Mouse (Mus musculus): Measurements from ENCODE around the gene Polh.

The Polh gene

GRCm38 (mm10) chr17:46168318-46168717, 34.1 kb downstream of the Polh start:
- peak; percentile 24; the same call in 1 of the 2 replicates for ATAC-seq (ENCODE audit: low TSS enrichment)

GRCm38 (mm10) chr17:46167014-46167413, 35.4 kb downstream of the Polh start:
- no peak for ATAC-seq (ENCODE audit: low TSS enrichment)

DNA sequence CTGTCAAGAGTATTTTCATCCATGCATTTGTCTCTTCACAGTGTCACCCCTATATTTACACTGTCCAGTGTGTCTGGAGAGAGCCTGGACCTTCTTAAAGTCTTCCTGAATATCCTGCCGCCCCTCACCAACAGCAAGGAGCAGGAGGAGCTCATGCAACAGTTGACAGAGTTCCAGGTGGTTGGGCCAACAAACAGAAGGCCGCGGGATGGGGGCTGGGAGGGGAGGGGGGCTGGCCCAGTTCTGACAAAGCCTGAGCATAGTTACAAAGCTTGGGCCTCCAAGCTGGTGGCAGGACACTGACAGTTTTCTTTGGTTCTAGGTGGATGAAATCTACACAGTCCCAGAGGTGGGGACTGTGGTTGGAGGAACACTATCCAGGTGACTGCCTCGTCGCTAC, 36.2 kb downstream of the Polh start:
- ATAC-seq (ENCODE audit: low TSS enrichment) = no peak

DNA sequence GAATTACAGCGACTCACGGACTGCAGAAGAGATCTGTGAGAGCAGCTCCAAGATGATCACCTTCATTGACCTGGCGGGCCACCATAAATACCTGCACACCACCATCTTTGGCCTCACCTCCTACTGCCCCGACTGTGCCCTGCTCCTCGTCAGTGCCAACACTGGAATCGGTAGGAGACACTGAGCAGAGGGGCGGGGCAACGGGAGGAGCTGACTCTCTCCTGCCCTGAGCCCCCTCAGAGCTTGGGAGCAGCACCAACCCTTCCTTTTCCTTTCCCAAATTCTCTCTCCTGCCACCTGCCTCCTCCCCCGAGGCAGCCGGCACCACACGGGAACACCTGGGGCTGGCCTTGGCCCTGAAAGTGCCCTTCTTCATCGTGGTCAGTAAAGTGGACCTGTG, 37.0 kb downstream of the Polh start:
- no peak for ATAC-seq (ENCODE audit: low TSS enrichment)

- no peak for ATAC-seq (ENCODE audit: low TSS enrichment)
Observed at GRCm38 (mm10) chr17:46164791-46165190, 37.7 kb downstream of the Polh start.

DNA sequence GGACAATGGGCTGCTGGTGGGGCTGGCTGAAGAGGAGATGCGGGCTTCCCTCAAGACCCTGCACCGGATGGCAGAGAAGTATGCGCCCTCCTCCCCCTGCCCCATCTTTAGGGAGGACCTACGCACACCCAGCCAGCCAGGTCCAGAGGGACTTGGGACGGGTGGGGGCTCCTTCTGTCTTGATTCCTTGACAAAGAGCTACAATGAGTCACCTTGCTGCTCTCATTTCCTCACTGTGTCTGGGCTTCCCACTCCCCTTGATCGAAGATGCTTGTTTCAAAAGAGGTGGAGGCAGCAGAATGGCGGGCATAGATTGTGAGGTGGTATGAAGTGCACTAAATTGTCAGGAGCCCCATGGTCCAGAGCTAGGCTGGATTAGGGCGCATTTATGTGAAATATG, 38.1 kb downstream of the Polh start:
- no peak for ATAC-seq (ENCODE audit: low TSS enrichment)

DNA sequence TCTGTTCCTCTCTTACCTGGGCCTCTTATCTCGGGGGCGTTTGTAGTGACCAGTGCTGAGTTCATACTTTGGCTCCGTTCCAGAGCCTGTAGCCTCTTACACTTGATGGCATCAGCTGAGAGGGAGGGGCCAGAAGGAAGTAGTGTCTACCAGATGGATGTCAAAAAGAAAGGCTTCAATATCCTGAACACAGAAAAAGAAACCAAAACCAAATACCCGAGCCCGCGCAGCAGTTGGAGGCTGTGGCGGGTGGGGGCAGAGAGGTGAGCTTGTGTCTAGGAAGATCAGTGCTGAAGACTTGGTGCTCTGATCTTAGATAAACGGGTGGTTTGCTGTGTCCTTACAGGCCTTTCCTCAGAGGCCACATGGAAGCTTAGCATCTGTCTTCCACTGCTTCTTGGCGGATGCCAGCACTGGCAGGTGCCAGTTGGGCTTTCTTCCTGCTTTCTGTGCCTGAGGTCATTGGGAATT, 39.5 kb downstream of the Polh start:
- ATAC-seq (ENCODE audit: low TSS enrichment) = no peak

DNA sequence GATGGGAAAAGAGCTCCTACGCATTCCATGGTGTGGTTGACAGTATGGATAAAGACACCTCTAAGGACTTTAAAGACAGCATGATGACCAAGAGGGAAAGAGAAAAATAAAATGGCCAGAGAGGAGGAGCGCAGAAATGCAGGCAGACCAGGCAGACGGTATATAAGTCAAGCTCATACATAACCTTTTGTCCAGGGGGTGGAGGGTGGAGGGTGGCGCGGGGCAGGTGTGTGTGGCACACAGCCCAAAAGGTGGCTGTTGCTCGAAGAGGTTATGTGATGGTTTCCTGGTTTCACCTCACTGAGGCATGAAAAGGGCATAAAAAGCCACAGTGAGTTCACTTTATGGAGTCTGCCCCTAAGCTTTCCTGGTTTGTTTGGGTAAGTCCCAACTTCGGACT, 39.9 kb downstream of the Polh start:
- ATAC-seq (ENCODE audit: low TSS enrichment) = no peak

DNA sequence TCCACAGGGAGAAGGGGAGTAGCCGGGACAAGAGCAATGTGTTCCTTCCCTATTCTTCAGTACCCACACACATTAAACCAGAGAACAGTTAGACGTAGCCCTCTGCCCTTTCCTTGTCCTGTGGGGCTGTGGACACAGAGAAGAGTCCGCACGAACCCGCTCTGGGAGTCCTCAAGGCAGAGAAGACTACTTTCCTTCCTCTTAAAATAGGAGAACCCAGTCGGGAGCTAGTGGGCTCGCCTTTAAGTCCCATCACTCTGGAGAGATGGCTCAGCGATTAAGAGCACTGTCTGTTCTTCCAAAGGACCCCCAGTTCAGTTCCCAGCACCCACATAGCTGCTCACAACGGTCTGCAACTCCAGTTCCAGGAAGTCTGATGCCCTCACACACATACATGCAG, 40.7 kb downstream of the Polh start:
- no peak for ATAC-seq (ENCODE audit: low TSS enrichment)

DNA sequence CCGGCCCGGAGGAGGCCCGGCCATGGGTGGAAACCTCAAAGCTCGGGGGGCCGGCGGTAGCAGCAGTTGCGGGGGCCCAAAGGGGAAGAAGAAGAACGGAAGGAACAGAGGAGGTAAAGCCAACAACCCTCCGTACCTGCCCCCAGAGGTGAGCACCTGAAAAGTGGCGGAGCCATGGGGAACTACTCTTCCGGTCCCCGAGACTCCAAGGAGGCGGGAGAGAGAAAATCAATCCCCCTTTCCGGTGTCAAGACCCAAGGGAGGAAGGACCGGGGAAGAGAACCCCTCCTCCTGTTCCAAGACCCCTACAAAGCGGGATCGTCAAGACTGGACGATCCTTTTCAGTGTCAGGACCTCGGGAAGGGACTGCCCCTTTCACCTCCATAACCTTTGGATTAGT, 41.3 kb downstream of the Polh start:
- no peak for ATAC-seq (ENCODE audit: low TSS enrichment)

GRCm38 (mm10) chr17:46160686-46161085, 41.8 kb downstream of the Polh start, which contains the start of gene Gtpbp2:
Gtpbp2 (plus strand) TSS chr17:46161032.
- peak; percentile 95 for ATAC-seq (ENCODE audit: low TSS enrichment)

DNA sequence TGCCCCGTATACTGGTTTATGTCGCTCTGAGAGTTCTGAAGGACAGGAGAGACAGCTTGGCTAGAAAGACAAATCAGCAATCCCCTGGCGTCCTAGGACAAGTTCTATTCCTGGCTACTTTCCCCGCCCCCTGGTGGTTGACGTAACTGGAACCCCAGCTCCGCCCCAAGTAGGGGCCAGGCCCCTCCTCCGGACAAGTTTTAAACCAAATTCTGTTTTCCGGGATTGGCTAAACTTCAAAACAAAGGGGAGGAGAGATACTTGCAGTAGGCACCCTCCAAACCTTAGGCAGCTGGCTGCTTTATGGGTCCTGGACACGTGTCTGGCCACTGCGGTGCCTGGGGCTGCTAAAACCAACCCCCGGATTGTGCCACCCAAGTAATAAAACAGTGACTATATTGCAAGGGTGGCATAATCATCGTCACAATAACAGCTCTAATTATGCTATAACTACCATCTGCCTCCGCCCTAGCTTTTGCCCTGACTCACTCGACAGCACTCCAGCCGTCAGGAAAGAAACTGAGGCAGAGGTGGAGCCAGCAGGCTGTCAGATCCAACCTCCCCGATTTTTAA, 42.3 kb downstream of the Polh start:
- ATAC-seq (ENCODE audit: low TSS enrichment) = peak; percentile 58

DNA sequence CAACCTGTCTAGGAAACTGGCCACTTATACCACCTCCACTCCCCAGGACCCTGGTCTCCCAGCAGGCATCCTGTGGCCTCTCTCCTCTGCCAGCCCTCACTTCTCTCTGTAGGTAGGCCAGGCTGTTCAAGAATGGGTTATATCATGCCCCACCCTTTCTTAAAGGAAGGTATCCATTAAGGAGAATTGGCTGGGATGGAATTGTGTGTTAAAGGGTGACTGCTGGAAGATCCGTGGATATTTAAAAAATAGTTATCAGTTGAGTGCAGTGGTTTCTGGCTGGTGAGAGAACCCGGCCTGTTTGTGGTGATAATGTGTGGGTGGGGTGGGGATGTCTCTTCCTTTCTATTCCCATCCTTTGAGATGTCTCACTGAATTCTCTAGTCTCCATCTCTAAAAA, 43.2 kb downstream of the Polh start:
- no peak for ATAC-seq (ENCODE audit: low TSS enrichment)

DNA sequence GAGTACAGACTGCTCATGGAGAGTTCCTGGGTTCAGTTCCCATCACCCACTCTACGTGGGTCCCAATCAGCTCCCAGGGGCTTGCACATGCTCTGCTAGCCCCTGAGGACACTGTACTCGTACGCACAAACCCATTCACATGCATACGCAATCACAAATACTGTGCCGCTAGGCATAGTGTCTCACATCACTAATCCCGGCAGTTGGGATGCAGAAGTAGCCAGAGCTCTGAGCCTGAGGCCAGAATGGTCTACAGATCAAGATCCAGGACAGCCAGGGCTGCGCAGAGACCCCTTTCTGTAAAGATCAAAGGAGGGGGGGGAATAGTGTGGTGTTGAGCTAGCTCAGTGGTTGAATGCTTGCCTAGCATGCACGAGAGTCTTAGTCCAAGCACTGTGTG, 45.3 kb downstream of the Polh start:
- ATAC-seq (ENCODE audit: low TSS enrichment) = no peak

- no peak for ATAC-seq (ENCODE audit: low TSS enrichment)
Observed at GRCm38 (mm10) chr17:46156680-46157079, 45.8 kb downstream of the Polh start.

DNA sequence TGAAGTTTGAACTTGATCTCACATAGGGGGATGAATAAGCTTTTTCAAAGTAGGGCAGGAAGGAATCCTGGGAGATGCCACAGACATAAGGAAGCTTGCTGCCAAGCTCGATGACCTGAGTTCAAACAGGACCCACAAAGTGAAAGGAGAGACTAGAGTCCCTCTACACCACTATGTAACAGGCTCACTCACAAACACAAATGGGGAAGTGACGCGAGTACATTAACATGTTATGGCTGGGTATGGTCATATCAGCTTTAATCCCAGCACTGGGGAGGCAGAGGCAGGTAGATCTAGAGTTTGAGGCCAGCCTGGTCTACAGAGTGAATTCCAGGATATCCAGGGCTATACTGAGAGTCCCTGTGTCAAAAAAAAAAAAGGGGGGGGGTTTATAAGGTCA, 48.1 kb downstream of the Polh start:
- no peak for ATAC-seq (ENCODE audit: low TSS enrichment)

DNA sequence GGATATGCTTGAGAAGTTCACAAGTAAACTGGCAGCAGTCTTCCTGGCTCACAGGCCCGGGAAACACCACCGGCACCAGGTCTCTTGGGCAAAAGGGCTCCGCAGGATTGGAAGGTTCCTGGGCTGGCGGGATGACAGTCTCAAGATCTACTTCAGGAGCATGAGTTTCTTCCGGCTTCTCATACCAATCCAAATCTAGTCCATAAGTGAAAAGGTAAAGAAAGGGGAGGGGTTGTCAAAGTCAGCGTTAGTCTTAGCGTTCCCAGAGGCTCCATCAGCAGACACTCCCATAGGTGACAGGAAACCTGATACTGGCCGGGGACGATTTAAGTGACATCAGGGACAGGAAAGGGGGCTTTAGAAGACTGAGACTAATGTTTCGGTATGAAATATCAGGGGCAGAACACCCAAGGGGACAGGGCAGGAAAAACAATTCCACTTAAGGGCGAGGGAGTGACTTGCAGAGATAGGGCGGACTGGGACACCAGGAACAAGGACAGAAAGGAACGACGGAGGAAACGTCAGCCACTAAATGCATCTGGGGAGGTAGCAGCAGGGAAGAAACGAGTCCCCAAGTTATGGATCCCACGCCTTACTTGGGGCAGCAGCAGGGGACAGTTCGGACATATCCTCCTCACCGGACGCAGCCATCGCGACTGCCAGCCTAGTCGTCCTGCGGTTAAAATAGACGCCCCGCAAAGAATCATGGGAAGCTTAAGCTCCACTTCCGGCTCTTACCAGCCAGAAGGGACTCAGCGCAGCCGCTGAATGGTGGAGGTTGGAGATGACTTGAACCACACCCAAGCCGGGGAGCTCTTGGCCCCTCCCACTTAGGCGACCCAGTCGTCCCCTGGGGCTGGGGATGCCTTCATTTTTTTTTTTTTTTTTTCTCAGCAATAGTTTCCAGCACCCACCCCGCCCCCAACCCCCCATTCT, 49.3 kb downstream of the Polh start, which contains the start of gene Mad2l1bp:
Gene Mad2l1bp, minus strand, starts transcription at position 707 of the 936 bp plus-strand sequence.
- ATAC-seq (ENCODE audit: low TSS enrichment) = peak; percentile 99

DNA sequence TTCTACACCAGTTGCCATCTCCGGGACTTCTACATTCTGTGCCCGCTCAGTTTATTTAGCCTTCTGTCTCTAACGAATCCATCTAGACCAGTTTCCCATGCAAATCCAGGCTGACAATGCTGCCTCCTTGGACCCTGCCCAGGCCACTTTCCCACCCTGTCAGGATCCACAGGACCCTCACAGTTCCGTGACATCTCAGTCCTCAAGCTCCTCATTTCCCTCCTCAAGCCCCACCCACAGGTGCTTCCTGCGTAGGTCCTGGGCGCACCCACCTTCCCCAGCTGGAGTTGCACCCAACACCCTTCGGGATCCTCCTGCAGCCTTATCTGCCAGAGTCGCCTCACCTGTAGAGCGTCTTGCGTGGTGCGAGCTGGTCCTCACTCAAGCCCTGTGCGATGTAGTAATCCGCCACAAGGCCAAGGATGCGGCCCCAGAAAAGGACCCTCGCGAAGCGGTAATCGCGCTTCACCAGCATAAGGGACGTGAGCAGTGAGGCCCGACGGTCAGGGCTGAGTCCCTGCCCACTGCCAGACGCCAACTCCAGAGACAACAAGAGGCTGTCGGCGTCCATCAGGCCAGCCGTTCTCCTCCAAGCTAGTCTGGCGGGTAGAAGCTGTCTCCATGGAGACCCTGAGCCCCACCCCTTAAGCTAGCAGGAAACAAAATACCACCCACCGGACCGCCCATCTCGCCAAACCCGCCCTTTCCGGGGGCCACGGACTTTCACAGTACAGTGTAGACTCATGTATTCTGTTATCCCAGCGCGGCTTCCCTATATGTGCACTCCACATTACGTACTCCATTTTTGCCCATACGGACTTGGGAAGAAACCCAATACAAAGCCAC, 58.6 kb downstream of the Polh start, which contains the start of gene Rsph9:
Gene Rsph9, minus strand, starts transcription at position 639 of the 846 bp plus-strand sequence.
- ATAC-seq (ENCODE audit: low TSS enrichment) = peak; percentile 96

DNA sequence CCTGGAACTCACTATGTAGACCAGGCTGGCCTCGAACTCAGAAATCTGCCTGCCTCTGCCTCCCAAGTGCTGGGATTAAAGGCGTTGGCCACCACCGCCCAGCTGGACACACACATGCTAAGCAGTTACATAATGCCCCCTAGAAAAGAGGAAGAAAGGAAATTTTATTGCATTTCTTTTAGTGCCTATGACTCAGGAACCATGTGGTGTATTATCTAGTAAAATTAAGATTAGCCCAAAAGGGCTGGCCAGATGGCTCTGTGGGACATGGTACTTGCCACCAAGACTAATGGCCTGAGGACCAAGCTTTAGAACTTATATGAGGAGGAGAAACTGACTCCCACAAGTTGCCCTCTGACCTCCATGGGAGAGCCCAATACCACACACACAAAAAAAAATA, 62.6 kb downstream of the Polh start:
- no peak for ATAC-seq (ENCODE audit: low TSS enrichment)

- no peak for ATAC-seq (ENCODE audit: low TSS enrichment)
Observed at GRCm38 (mm10) chr17:46138563-46139236, 63.7 kb downstream of the Polh start.

- no peak for ATAC-seq (ENCODE audit: low TSS enrichment)
Observed at GRCm38 (mm10) chr17:46132862-46133261, 69.6 kb downstream of the Polh start.

All from frontal cortex, adult (tissue).